Mouse (Mus musculus) gastrocnemius, adult 2 months (tissue): ENCODE data around the gene Plekhg6. TPM values are rescaled to one million over a fixed set of nuclear protein-coding genes. Genes with fewer than 3 reads are reported as not detected.
A peak's percentile ranks its signal among the peaks of the same experiment; 100 is the strongest.

ENCODE experiments used
- DNase-seq: peaks from one replicate; pipeline ENCODE4 v3.0.0; 2022
- H3K27ac ChIP-seq: fragments of 200-600 bp; 2 replicates; pipeline ENCODE4 v1.8.1; 2022; ENCODE audit warnings: mild to moderate bottlenecking
- H3K4me3 ChIP-seq: fragments of 200-600 bp; 2 replicates; pipeline ENCODE4 v1.8.1; 2022; ENCODE audit warnings: mild to moderate bottlenecking, moderate library complexity
- CTCF ChIP-seq: fragments of 200-600 bp; IDR thresholded peaks from 2 replicates; pipeline ENCODE4 v1.8.1; 2022; ENCODE audit warnings: antibody characterized with exemption, mild to moderate bottlenecking, moderate library complexity
- intact Hi-C: fragments of 180-260 bp; cut with DNase I; formaldehyde crosslinking; loops from one replicate; pipeline ENCODE4 v1.15.1; 2025
- total RNA-seq, 2 experiments: library from RNA; stranded (reverse); gene quantifications; 2 replicates each; pipeline ENCODE4 v1.2.3; 2021

Gene Plekhg6
- total RNA-seq, 2 experiments from 2014 or later, result not detected

GRCm38 (mm10) chr6:125356264-125356663, 24.3 kb downstream of the Plekhg6 start:
- peak overlapping the region; percentile 94; the same call in 1 of the 2 replicates for H3K4me3 ChIP-seq
- no peak for DNase-seq
- no peak for TF ChIP-seq CTCF
- intact Hi-C loops, result no loop called here
- H3K27ac ChIP-seq, result peak overlapping the region; percentile 94

- H3K4me3 ChIP-seq, result peak overlapping the region; percentile 94
- no peak for DNase-seq
- peak overlapping the region; percentile 94 for H3K27ac ChIP-seq
- intact Hi-C loops, result no loop called here
- TF ChIP-seq CTCF, result no peak
Measured at GRCm38 (mm10) chr6:125355197-125355741, 25.3 kb downstream of the Plekhg6 start.

DNA sequence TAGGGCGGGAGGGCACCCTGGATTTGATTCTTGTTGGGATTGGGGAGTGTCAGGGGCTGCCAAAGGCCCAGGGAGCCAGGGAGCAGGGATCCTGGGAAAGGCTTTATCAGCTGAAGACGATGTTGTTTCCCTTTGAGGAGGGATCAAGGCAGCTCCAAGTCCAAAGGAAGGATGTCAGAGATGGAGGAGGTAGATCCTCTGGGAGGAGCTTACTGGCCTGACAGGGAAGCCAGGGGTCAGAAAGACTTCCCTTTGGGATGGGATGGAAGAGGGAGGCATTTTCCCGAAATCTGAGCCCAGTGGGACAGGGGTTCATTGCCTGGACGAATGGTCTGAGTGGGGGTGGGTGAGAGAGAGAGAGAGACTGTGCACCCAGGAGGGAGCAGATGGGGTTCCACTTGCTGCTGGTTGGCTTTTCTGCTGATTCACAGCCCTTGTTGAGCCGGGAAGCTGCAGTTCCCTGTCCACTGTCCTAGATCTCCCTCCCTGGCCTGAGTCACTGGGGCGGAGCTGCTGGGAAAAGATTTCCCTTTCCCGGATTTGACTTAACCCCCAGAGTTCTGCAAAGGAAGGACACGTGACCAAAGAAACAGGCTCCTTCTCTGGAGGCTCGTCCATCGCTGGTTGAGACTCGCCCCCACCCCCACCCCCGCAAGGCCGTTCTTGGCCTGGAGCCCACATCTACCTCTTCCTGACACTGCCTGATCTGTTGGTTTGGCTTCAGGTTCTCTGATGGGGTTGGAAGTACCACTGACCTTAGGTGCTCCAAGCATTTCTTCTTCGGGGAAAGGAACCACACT, 26.0 kb downstream of the Plekhg6 start:
- peak; percentile 77 for DNase-seq
- H3K27ac ChIP-seq, result peak overlapping the region; percentile 94
- intact Hi-C loops, result no loop called here
- peak overlapping the region; percentile 94 for H3K4me3 ChIP-seq
- no peak for TF ChIP-seq CTCF

DNA sequence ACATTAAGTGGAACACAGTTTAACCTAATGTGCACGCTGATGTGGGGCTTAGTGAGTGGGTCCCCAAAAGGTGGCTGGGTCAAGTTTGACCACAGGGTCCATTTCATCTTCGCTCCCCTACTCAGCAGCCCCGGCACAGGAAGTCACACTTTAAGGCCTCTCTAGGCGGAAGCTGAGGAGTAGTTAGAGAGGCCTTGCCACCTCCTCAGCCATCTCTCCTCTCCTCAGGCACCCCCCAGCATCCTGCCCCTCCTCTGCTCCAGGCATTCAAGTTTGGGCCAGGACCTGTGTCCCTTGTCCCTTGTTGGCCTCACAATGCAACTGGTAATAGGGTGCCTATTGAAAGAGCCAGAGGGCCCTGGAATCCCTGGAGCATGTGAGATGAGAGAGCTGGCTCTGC, 26.9 kb downstream of the Plekhg6 start:
- TF ChIP-seq CTCF, result no peak
- DNase-seq, result no peak
- intact Hi-C loops, result no loop called here
- H3K4me3 ChIP-seq, result peak overlapping the region; percentile 94
- peak overlapping the region; percentile 94 for H3K27ac ChIP-seq

- intact Hi-C loops, result no loop called here
- Histone ChIP-seq H3K4me3 (peak overlapping the region; percentile 94), H3K27ac (peak overlapping the region; percentile 94)
- DNase-seq, result no peak
- TF ChIP-seq CTCF, result no peak
Measured at GRCm38 (mm10) chr6:125353221-125353620, 27.4 kb downstream of the Plekhg6 start.

DNA sequence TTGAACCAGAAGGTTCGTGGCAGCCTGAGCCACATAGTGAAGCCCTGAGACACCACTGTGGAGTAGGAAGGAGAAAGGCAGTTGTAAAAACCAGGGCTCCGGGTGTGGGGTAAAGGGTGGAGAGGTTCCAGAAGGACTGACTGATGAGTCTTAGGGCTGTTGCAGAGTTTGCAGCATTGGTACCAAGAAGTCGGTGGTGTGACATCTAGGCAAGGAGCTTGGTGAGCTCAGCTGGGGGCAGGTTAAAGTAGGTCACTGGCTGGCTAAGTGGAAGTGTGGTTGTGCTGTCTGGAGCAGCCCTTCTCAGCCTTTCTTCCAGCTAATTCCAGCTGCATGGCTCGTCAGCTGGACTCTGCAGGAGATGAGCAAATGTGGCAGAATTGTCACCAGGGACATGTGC, 27.8 kb downstream of the Plekhg6 start:
- Histone ChIP-seq H3K27ac (peak overlapping the region; percentile 94), H3K4me3 (peak overlapping the region; percentile 94)
- no peak for DNase-seq
- intact Hi-C loops, result no loop called here
- TF ChIP-seq CTCF, result no peak

DNA sequence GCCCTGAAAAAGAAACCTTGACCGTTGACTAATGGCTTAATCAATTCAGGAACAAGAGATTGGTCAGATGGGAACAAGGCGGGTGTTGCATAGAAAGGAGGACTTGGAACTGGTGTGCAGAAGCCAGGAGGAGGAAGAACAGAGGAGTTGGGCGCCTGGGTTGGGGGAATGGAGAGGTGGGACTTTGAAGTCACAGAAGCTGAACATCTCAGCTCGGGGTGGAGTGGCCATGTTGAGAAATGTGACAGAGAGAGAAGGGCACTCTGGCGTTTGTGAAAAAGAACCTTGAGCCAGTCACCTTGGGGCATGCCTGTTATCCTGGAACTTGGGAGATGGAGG, 28.6 kb downstream of the Plekhg6 start:
- TF ChIP-seq CTCF, result no peak
- Histone ChIP-seq H3K4me3 (peak overlapping the region; percentile 94), H3K27ac (peak overlapping the region; percentile 94)
- intact Hi-C loops, result no loop called here
- no peak for DNase-seq

- peak; percentile 67 for DNase-seq
- Histone ChIP-seq H3K4me3 (peak overlapping the region; percentile 94), H3K27ac (peak overlapping the region; percentile 94)
- TF ChIP-seq CTCF, result no peak
- intact Hi-C loops, result no loop called here
Measured at GRCm38 (mm10) chr6:125351368-125352045, 29.1 kb downstream of the Plekhg6 start.

- intact Hi-C loops, result no loop called here
- peak overlapping the region; percentile 94 for H3K27ac ChIP-seq
- DNase-seq, result no peak
- TF ChIP-seq CTCF, result no peak
- peak overlapping the region; percentile 94 for H3K4me3 ChIP-seq
Measured at GRCm38 (mm10) chr6:125350995-125351324, 29.6 kb downstream of the Plekhg6 start.

DNA sequence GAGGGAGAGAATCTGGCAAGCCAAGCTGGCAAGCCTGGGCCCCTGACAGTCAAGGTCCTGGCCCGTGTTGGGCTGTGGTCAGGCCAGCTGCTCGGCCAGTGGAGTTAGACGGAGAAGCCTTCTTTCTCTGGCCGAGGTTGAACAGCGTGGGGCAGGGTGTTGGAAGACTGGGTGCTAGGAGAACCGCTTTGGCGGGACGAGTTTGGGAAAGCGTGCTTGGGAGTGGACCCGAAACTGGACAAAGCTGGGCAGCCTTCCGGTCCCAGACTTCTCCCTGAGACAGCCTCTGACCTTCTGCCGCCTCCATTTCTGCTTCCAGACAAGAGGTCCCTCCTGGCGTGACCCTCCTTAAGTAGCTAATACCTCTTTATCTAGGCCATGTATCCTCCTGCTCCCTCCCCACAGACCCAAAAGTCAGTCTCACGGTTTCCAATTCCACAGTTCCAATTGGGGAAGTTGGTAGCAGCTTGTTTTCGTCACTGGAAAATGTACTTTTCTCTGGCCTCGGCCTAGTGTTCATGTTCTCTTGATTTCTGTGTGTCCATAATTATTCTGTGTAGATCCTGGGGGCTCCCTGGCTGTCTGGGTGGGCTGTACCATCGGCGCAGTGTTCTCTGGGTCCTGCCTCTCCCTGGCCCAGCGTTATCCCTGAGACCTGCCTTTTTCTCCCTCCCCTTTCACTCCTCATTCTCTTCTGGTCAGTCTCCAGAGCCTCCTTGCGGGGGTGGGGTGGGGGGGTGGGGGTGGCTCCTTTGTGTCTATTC, 30.2 kb downstream of the Plekhg6 start:
- Histone ChIP-seq H3K27ac (peak overlapping the region; percentile 94), H3K4me3 (peak overlapping the region; percentile 94)
- no peak for TF ChIP-seq CTCF
- peak; percentile 87 for DNase-seq
- intact Hi-C loops, result no loop called here

GRCm38 (mm10) chr6:125349575-125350230, 30.9 kb downstream of the Plekhg6 start:
- peak; percentile 78 for DNase-seq
- TF ChIP-seq CTCF, result no peak
- intact Hi-C loops, result loop anchor here (2.0 kb wide), 1 partner anchor 37 kb away; the partner anchor contains the start of gene Ltbr

More at GRCm38 (mm10) chr6:125349575-125350230, 30.9 kb downstream of the Plekhg6 start:
- H3K4me3 ChIP-seq, result peak overlapping the region; percentile 94
- peak overlapping the region; percentile 94 for H3K27ac ChIP-seq
